Mouse (Mus musculus) CH12.LX (cell line): Measurements from ENCODE around the gene Ipo4.
A peak's percentile ranks its signal among the peaks of the same experiment; 100 is the strongest.

ENCODE experiments used
- CTCF ChIP-seq, 2 experiments: IDR thresholded peaks in 1 of 2; conservative IDR thresholded peaks in 1 of 2; 2 replicates each; pipeline ENCODE4 v1.5.1; 2011 to 2012; ENCODE audit warnings: low read depth in 2 of 2, low read length in 2 of 2, improper control_type of control experiment in 1 of 2, inconsistent platforms in 1 of 2, mild to moderate bottlenecking in 1 of 2, moderate library complexity in 1 of 2
- EP300 ChIP-seq: IDR thresholded peaks from 2 replicates; pipeline ENCODE4 v1.6.1; 2011; ENCODE audit warnings: low read length, improper control_type of control experiment
- GABPA ChIP-seq: IDR thresholded peaks from 2 replicates; pipeline ENCODE4 v1.6.1; 2012; ENCODE audit warnings: low read depth, low read length, improper control_type of control experiment, inconsistent platforms; ENCODE audit not compliant: insufficient replicate concordance
- HCFC1 ChIP-seq: IDR thresholded peaks from 2 replicates; pipeline ENCODE4 v1.6.1; 2012; ENCODE audit warnings: low read depth, mild to moderate bottlenecking, inconsistent platforms, low read length, improper control_type of control experiment
- KAT2A ChIP-seq: IDR thresholded peaks from 2 replicates; pipeline ENCODE4 v1.6.1; 2012; ENCODE audit warnings: low read length, improper control_type of control experiment, inconsistent platforms; ENCODE audit not compliant: insufficient replicate concordance
- MAX ChIP-seq: IDR thresholded peaks from 2 replicates; pipeline ENCODE4 v1.6.1; 2011; ENCODE audit warnings: low read length, improper control_type of control experiment
- MAZ ChIP-seq: IDR thresholded peaks from 2 replicates; pipeline ENCODE4 v1.6.1; 2012; ENCODE audit warnings: low read depth, mild to moderate bottlenecking, inconsistent platforms, low read length, improper control_type of control experiment, moderate library complexity
- MEF2A ChIP-seq: IDR thresholded peaks from 2 replicates; pipeline ENCODE4 v1.6.1; 2014; ENCODE audit warnings: low read depth, mild to moderate bottlenecking, inconsistent platforms, low read length, improper control_type of control experiment, borderline replicate concordance
- POLR2A ChIP-seq: IDR thresholded peaks from 2 replicates; pipeline ENCODE4 v1.6.1; 2011; ENCODE audit warnings: low read depth, mild to moderate bottlenecking, improper control_type of control experiment, low read length
- POLR2AphosphoS2 ChIP-seq: IDR thresholded peaks from 2 replicates; pipeline ENCODE4 v1.6.1; 2011; ENCODE audit warnings: low read depth, low read length, improper control_type of control experiment
- UBTF ChIP-seq: IDR thresholded peaks from 2 replicates; pipeline ENCODE4 v1.6.1; 2012; ENCODE audit warnings: low read depth, mild to moderate bottlenecking, inconsistent platforms, low read length, improper control_type of control experiment, moderate library complexity
- USF1 ChIP-seq: IDR thresholded peaks from 2 replicates; pipeline ENCODE4 v1.6.1; 2014; ENCODE audit warnings: low read depth, mild to moderate bottlenecking, inconsistent platforms, low read length, improper control_type of control experiment
- ZC3H11A ChIP-seq: IDR thresholded peaks from 2 replicates; pipeline ENCODE4 v1.6.1; 2012; ENCODE audit warnings: low read depth, mild to moderate bottlenecking, inconsistent platforms, low read length, improper control_type of control experiment
- ZMIZ1 ChIP-seq: IDR thresholded peaks from 2 replicates; pipeline ENCODE4 v1.6.1; 2012; ENCODE audit warnings: low read depth, mild to moderate bottlenecking, inconsistent platforms, low read length, improper control_type of control experiment

DNA sequence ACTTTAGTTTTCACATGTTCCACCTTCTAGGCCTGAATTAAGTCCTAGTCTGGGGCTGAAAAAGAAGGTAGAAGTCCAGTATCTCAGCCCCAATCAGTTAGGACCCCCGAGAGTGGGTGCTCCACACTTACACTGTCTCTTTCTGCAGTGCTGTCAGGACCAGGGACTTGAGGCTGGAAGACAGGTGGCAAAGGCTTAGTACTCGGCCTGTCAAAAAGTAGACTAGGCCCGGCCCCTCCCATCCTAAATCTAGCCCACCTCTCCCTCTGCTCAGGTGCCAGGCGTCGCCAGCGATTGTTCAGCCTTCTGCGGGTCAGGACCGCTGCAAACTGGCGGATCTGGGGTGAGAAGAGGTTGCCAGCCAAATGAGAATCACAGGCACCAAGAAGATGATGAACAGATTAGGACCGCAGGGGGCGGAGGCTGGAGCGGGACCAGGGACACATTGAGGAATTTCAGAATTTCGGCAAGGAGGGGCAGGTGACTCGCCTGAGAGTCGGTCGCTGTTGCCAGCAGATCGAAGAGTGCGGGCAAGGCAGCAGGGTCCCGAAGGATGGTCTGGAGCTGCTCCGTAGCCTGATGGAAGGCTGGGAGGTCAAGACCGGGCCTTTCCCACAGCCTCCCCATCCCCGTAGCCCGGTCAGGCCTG, 759 bp downstream of the Ipo4 start:
- TF ChIP-seq MAZ, result 0 out of 2 replicates have a peak, but pooled peaks have one; percentile 22
- TF ChIP-seq POLR2AphosphoS2, result no peak
- no peak for TF ChIP-seq KAT2A
- no peak for TF ChIP-seq ZC3H11A
- no peak for TF ChIP-seq ZMIZ1
- TF ChIP-seq USF1, result no peak
- no peak for TF ChIP-seq CTCF (conservative IDR thresholded peaks at IDR 0.05 in 1 of 2, IDR thresholded peaks at IDR 0.05 in 1 of 2; ENCODE audit: low read depth in 2 of 2, low read length in 2 of 2)
- no peak for TF ChIP-seq HCFC1
- TF ChIP-seq EP300, result no peak
- TF ChIP-seq GABPA, result no peak
- TF ChIP-seq MAX, result no peak
- TF ChIP-seq UBTF, result no peak
- no peak for TF ChIP-seq MEF2A
- TF ChIP-seq POLR2A, result no peak
